Mouse (Mus musculus): ENCODE data around the gene Bmyc. TPM values are rescaled to one million over a fixed set of nuclear protein-coding genes. Genes with fewer than 3 reads are reported as not detected.

Gene Bmyc
- 94.1 and 94.6 TPM in 2 replicates for polyA plus RNA-seq (2015; fragmentation: Nextera tagmentation; extraction: Ambion mirVana)

DNA sequence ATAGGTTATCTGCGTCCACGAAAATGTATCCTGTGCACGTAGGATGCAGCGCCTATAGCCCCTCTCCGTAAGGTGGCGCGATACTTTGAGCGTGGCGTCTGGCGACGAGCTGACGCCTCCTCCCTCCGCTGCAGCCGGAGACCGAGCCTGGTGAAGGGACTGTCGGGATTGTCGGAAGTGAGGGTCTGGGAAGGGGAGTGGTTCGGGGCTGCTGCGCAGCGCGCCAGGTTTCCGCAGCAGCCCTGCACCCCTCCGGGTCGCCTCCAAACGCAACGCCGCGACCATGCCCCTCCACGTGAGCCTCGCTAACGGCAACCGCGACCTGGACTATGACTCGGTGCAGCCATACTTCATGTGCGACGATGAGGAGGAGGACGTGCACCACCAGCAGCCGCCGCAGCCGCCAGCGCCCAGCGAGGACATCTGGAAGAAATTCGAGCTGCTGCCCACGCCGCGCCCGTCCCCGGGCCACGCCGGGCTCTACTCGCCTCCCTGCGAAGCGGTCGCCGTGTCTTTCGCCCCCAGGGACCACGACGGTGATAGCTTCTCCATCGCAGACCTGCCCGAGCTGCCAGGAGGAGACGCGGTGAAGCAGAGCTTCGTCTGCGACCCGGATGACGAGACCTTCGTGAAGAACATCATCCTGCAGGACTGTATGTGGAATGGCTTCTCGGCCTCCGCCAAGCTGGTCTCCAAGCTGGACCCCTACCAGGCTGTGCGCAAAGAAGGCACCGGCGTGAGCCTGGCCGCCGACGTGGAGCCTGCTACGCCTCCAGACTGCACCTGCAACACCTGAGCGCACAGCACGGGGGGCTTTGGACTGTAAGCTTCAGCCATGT is at the start of gene Bmyc:
Bmyc (plus strand) TSS at position 97 of the 839 bp plus-strand sequence.
- no peaks in the 10 kb centered on the region for H3K36me3 ChIP-seq (ENCODE audit: insufficient read depth, low read length)
- DNase-seq (ENCODE audit: low spot score), result peak; percentile 90
- under 1% methylated on average over 77 of the region's 78 CpGs for WGBS
- ATAC-seq (replicated peaks; ENCODE audit: low FRiP score, low read depth), result peak; percentile 75
- peak; percentile 73 for TF ChIP-seq CTCF (IDR thresholded peaks at IDR 0.05; ENCODE audit: low read depth)
- peak within 1 kb of the TSS; percentile 71 for H3K9ac ChIP-seq (ENCODE audit: low read depth, low read length)
- no peaks in the 10 kb centered on the region for H3K9me3 ChIP-seq (replicated peaks; ENCODE audit: low read length)
- H3K27me3 ChIP-seq (ENCODE audit: insufficient read depth, low read length), result no peaks in the 10 kb centered on the region
- peak within 1 kb of the TSS; percentile 66 for H3K4me3 ChIP-seq (replicated peaks; ENCODE audit: low read depth, low read length)
- peak within 1 kb of the TSS; percentile 97 for H3K4me2 ChIP-seq (ENCODE audit: low read length)
- H3K4me1 ChIP-seq (replicated peaks; ENCODE audit: insufficient read depth, low read length), result 0 out of 2 replicates have a peak, but pooled peaks cover 7% of the 10 kb centered on the region
- H3K27ac ChIP-seq, result peak within 1 kb of the TSS; percentile 72; the same call in 1 of the 2 replicates

DNA sequence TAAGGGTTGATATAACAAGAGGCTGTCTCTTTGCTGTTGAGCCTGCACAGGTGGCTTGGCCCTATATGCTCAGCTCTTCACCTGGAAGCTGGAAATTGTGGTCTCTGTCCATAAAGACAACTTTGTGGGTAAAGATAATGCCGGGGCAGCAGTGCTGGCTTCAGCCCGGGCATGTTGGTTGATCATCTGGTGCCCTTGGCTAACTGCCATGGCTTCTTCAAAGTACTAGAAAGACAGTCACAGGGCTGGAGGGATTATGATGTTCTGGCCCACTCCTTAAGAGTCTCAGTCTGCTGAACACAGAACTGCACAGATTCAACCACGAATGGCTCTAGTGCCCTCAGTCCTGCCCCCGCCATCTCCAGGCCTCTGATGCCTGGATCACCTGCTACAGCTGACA is 49.3 kb upstream of the Bmyc start:
- Histone ChIP-seq H3K36me3 (ENCODE audit: insufficient read depth, low read length) (no peaks in the 10 kb centered on the region), H3K4me3 (replicated peaks; ENCODE audit: low read depth, low read length) (no peak overlapping the region), H3K27ac (no peak overlapping the region), H3K9me3 (replicated peaks; ENCODE audit: low read length) (no peaks in the 10 kb centered on the region), H3K4me1 (replicated peaks; ENCODE audit: insufficient read depth, low read length) (no peaks in the 10 kb centered on the region), H3K27me3 (ENCODE audit: insufficient read depth, low read length) (no peaks in the 10 kb centered on the region), H3K4me2 (ENCODE audit: low read length) (no peak overlapping the region), H3K9ac (ENCODE audit: low read depth, low read length) (no peak overlapping the region)
- no peak for ATAC-seq (replicated peaks; ENCODE audit: low FRiP score, low read depth)
- TF ChIP-seq CTCF (IDR thresholded peaks at IDR 0.05; ENCODE audit: low read depth), result no peak
- WGBS, result 72% methylated on average over 4 of the region's 4 CpGs
- DNase-seq (ENCODE audit: low spot score), result no peak

DNA sequence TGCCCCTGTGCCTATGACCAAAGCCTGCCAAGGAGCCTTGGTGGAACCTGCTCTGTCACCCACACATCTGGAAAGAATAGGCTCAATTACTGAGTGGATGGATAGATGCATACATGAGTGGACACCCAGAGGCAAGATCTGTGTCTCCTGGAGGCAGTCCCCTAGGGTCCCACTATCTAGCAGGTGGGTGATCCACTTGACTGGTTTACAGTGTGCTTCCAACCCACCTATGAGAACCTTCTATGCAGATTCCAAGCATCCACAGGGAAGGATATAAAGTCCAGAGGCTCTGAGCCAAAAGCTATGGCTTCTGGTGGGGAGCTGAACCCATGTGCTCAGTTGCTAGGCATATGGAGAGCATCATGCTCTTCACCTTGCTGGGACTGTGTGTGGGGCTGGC is 48.9 kb upstream of the Bmyc start, which contains the start of gene Lcn5:
Lcn5 (plus strand) TSS at position 301 of the 400 bp plus-strand sequence.
- no peak within 1 kb of the TSS for H3K4me3 ChIP-seq (replicated peaks; ENCODE audit: low read depth, low read length)
- no peak within 1 kb of the TSS for H3K9ac ChIP-seq (ENCODE audit: low read depth, low read length)
- no peaks in the 10 kb centered on the region for H3K36me3 ChIP-seq (ENCODE audit: insufficient read depth, low read length)
- ATAC-seq (replicated peaks; ENCODE audit: low FRiP score, low read depth) (no peak), DNase-seq (ENCODE audit: low spot score) (no peak)
- H3K4me2 ChIP-seq (ENCODE audit: low read length), result no peak within 1 kb of the TSS
- H3K9me3 ChIP-seq (replicated peaks; ENCODE audit: low read length), result no peaks in the 10 kb centered on the region
- no peaks in the 10 kb centered on the region for H3K4me1 ChIP-seq (replicated peaks; ENCODE audit: insufficient read depth, low read length)
- H3K27me3 ChIP-seq (ENCODE audit: insufficient read depth, low read length), result no peaks in the 10 kb centered on the region
- no peak within 1 kb of the TSS for H3K27ac ChIP-seq
- TF ChIP-seq CTCF (IDR thresholded peaks at IDR 0.05; ENCODE audit: low read depth), result no peak

DNA sequence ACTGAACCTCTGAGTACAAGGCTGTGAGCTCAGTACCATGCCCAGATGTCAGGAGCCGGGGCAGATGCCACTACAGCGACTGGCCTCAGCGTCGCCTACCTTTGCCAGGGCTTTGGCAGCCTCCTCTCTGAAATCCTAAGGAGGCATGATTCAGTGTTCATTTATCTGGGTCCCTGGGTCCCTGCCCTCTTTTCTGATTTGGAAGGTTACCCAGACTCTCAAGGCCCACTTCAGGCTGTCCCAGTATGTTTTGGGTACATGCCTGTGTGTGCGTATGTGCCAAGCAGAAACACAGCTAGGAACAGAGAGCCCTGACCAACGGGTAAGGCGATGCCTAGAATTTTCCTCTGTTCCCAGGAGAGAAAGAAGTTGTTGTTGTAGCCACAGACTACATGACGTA is 46.3 kb upstream of the Bmyc start:
- Histone ChIP-seq H3K9me3 (replicated peaks; ENCODE audit: low read length) (no peaks in the 10 kb centered on the region), H3K36me3 (ENCODE audit: insufficient read depth, low read length) (no peaks in the 10 kb centered on the region), H3K4me3 (replicated peaks; ENCODE audit: low read depth, low read length) (no peak overlapping the region), H3K27me3 (ENCODE audit: insufficient read depth, low read length) (no peaks in the 10 kb centered on the region), H3K9ac (ENCODE audit: low read depth, low read length) (no peak overlapping the region), H3K27ac (no peak overlapping the region), H3K4me2 (ENCODE audit: low read length) (no peak overlapping the region), H3K4me1 (replicated peaks; ENCODE audit: insufficient read depth, low read length) (no peaks in the 10 kb centered on the region)
- ATAC-seq (replicated peaks; ENCODE audit: low FRiP score, low read depth) (no peak), DNase-seq (ENCODE audit: low spot score) (no peak)
- no peak for TF ChIP-seq CTCF (IDR thresholded peaks at IDR 0.05; ENCODE audit: low read depth)
- 78% methylated on average over 8 of the region's 8 CpGs for WGBS

DNA sequence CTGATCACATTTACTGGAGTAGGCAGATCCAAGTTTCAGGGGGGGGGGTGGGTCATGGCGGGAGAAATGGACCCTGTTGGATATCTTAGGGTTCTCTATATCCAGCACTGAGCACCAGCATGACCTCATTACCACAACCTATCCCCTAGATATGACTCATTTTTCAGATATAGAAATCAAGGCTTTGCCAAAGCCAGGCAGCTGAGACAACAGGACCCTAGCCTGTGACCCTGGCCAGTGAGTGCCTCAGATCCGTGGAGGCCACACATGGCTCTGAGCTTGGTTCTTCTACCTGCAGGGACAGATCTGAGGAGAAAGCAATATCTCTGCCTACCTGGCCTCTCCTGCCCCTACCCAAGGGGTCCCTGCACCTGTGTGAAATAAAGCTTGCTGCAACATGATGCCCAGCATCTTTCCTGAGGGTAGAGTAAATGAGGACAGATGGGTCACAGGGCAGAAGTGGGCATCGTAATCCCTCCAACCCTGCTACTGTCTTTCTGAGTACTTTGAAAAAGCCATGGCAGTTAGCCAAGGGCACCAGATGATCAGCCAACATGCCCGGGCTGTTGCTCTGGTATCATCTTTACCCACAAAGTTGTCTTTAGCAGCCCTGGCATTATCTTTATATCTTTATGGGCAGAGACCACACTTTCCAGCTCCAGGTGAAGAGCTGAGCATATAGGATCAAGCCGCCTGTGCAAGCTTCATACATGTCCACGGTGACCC is 45.1 kb upstream of the Bmyc start:
- TF ChIP-seq CTCF (IDR thresholded peaks at IDR 0.05; ENCODE audit: low read depth), result no peak
- Histone ChIP-seq H3K9me3 (replicated peaks; ENCODE audit: low read length) (no peaks in the 10 kb centered on the region), H3K27me3 (ENCODE audit: insufficient read depth, low read length) (no peaks in the 10 kb centered on the region), H3K4me2 (ENCODE audit: low read length) (no peak overlapping the region), H3K9ac (ENCODE audit: low read depth, low read length) (no peak overlapping the region), H3K4me3 (replicated peaks; ENCODE audit: low read depth, low read length) (no peak overlapping the region), H3K4me1 (replicated peaks; ENCODE audit: insufficient read depth, low read length) (no peaks in the 10 kb centered on the region), H3K36me3 (ENCODE audit: insufficient read depth, low read length) (no peaks in the 10 kb centered on the region), H3K27ac (no peak overlapping the region)
- WGBS, result 87% methylated on average over 6 of the region's 6 CpGs
- no peak for ATAC-seq (replicated peaks; ENCODE audit: low FRiP score, low read depth)
- no peak for DNase-seq (ENCODE audit: low spot score)

DNA sequence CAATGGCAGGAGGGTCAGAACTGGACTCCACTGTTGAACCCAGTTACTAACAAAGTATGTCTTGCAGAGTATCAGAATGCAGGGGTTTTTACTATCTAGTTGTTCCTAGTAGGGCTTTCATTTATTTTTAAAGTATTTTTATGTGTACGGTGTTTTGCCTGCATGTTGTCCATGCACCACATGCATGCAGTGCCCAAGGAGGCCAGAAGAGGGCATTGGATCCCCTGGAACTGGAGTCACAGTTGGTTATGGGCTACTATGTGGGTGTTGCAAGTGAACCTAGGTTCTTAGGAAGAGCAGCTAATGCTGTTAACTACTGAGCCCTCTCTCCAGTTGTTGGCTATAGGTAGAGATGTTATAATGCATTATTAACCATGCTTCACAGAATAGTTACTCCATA is 43.0 kb upstream of the Bmyc start:
- WGBS, result 71% methylated on average over 1 of the region's 1 CpGs
- no peak for ATAC-seq (replicated peaks; ENCODE audit: low FRiP score, low read depth)
- Histone ChIP-seq H3K36me3 (ENCODE audit: insufficient read depth, low read length) (no peaks in the 10 kb centered on the region), H3K4me1 (replicated peaks; ENCODE audit: insufficient read depth, low read length) (no peaks in the 10 kb centered on the region), H3K27ac (no peak overlapping the region), H3K27me3 (ENCODE audit: insufficient read depth, low read length) (no peaks in the 10 kb centered on the region), H3K9me3 (replicated peaks; ENCODE audit: low read length) (no peaks in the 10 kb centered on the region), H3K4me2 (ENCODE audit: low read length) (no peak overlapping the region), H3K4me3 (replicated peaks; ENCODE audit: low read depth, low read length) (no peak overlapping the region), H3K9ac (ENCODE audit: low read depth, low read length) (no peak overlapping the region)
- peak; percentile 81 for TF ChIP-seq CTCF (IDR thresholded peaks at IDR 0.05; ENCODE audit: low read depth)
- DNase-seq (ENCODE audit: low spot score), result peak; percentile 51
